Mouse (Mus musculus): ENCODE results near the gene Ssc4d. TPM values are rescaled to one million over a fixed set of nuclear protein-coding genes. Genes with fewer than 3 reads are reported as not detected.

Ssc4d gene
- polyA plus RNA-seq, 1 experiment from 2014 or later: 4.6 TPM

DNA sequence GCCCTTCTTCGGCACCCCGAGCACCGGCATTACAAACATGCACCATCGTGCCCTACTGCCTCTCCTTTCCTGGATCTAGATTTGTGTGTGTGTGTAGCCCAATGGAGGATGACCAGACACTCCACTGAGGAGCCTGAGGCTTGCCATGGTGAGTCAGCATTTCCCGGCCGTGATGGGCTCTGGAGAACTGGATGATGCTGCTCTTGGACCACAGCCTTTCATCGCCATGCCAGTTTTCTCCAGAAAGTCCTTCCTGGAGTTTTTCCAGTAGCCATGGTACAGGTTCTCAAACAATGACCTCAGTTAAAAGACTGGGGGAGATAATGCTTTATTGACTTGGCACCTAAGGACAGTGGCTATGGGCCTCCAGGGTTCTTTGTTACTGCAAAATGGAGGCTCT lies 14.4 kb downstream of the Ssc4d start:
- no peaks in the 10 kb centered on the region for H3K27me3 ChIP-seq (ENCODE audit: control insufficient read depth, insufficient read depth, low read length)
- DNase-seq (ENCODE audit: low spot score): no peak
- H3K9me3 ChIP-seq (ENCODE audit: control insufficient read depth, low read length): no peaks in the 10 kb centered on the region
- no peak overlapping the region for H3K9ac ChIP-seq (ENCODE audit: low read length)
- no peak overlapping the region for H3K4me3 ChIP-seq (ENCODE audit: low read depth, low read length)
- H3K27ac ChIP-seq (replicated peaks; ENCODE audit: low read depth, low read length): no peak overlapping the region
- no peak for ATAC-seq (ENCODE audit: insufficient number of reproducible peaks, low FRiP score, low TSS enrichment, low read depth)
- no peaks in the 10 kb centered on the region for H3K36me3 ChIP-seq (ENCODE audit: control insufficient read depth, insufficient read depth, low read length)
- WGBS: 95% methylated on average over 7 of the region's 7 CpGs
- peaks cover 7% of the 10 kb centered on the region; the same call in 1 of the 2 replicates for H3K4me1 ChIP-seq (ENCODE audit: control insufficient read depth, insufficient read depth, low read length)
- no peak overlapping the region for H3K4me2 ChIP-seq (ENCODE audit: low read depth, severe bottlenecking)

DNA sequence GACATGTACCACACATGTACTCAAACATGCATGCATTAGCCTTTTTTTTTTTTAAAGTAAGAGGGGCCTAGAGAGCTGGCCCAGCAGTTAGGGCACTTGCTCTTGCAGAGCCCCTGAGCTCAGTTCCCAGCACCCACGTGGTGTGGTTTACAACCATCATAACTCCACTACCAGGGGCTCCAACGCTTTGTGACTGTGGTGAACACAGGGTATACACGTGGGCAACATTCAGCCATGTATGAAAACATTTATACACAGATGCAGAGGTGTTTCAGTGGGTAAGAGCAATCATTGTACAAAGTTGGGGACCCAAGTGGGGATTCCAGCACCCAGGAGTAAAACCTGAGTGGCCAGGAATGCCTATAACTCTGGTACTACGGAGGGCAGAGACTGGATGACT lies 16.0 kb downstream of the Ssc4d start:
- no peak overlapping the region for H3K9ac ChIP-seq (ENCODE audit: low read length)
- no peaks in the 10 kb centered on the region for H3K9me3 ChIP-seq (ENCODE audit: control insufficient read depth, low read length)
- no peak overlapping the region; the same call in 1 of the 2 replicates for H3K27ac ChIP-seq (replicated peaks; ENCODE audit: low read depth, low read length)
- H3K4me3 ChIP-seq (ENCODE audit: low read depth, low read length): no peak overlapping the region
- H3K27me3 ChIP-seq (ENCODE audit: control insufficient read depth, insufficient read depth, low read length): no peaks in the 10 kb centered on the region
- peaks cover 7% of the 10 kb centered on the region; the same call in 1 of the 2 replicates for H3K4me1 ChIP-seq (ENCODE audit: control insufficient read depth, insufficient read depth, low read length)
- H3K4me2 ChIP-seq (ENCODE audit: low read depth, severe bottlenecking): peak overlapping the region; percentile 41; the same call in 1 of the 2 replicates
- ATAC-seq (ENCODE audit: insufficient number of reproducible peaks, low FRiP score, low TSS enrichment, low read depth) (no peak), DNase-seq (ENCODE audit: low spot score) (no peak)
- no peaks in the 10 kb centered on the region for H3K36me3 ChIP-seq (ENCODE audit: control insufficient read depth, insufficient read depth, low read length)
- 90% methylated on average over 4 of the region's 4 CpGs for WGBS

DNA sequence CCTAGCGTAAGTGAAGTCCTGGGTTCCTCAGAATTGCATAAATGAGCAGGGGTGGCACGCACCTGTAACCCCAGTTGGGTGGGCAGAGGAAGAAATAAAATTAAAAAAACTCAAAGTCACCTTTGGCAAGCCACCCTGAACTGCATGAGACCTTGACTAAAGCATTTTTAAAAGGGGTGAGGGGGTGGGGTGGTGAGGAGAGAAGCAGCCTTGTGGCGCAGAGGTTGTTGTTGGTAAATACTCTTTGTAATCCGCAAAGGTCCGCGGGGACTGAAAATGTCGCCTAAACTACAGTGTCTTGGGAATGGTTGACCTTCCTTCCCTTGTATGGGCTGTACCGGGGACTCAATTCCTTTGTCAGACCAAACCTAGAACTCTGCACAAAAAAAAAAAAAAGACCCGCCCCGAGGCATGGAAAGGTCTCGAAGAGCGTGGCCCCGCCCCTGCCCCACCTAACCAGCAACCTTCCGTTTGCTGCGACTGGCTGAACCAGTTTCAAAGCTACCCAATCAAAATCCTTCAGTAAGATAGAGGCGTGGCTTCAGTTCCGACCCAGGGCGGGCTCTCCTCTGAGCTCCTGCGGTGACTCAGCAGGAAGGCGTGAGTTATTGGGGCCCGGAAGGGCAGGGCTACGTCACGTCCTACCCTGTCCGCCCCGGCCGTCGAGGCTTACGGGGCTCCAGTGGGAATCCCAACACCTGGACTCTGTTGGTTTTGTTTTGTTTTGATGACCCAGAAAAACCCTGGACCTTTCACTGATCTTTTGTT lies 16.9 kb downstream of the Ssc4d start:
- Histone ChIP-seq H3K36me3 (ENCODE audit: control insufficient read depth, insufficient read depth, low read length) (no peaks in the 10 kb centered on the region), H3K4me3 (ENCODE audit: low read depth, low read length) (peak overlapping the region; percentile 20; the same call in 1 of the 2 replicates), H3K9ac (ENCODE audit: low read length) (peak overlapping the region; percentile 34; the same call in 1 of the 2 replicates), H3K9me3 (ENCODE audit: control insufficient read depth, low read length) (no peaks in the 10 kb centered on the region), H3K27ac (replicated peaks; ENCODE audit: low read depth, low read length) (peak overlapping the region; percentile 71), H3K4me2 (ENCODE audit: low read depth, severe bottlenecking) (peak overlapping the region; percentile 41; the same call in 1 of the 2 replicates), H3K4me1 (ENCODE audit: control insufficient read depth, insufficient read depth, low read length) (peaks cover 4% of the 10 kb centered on the region; the same call in 1 of the 2 replicates), H3K27me3 (ENCODE audit: control insufficient read depth, insufficient read depth, low read length) (no peaks in the 10 kb centered on the region)
- WGBS: 8% methylated on average over 28 of the region's 28 CpGs
- ATAC-seq (ENCODE audit: insufficient number of reproducible peaks, low FRiP score, low TSS enrichment, low read depth) (peak; percentile 80), DNase-seq (ENCODE audit: low spot score) (peak; percentile 94)

DNA sequence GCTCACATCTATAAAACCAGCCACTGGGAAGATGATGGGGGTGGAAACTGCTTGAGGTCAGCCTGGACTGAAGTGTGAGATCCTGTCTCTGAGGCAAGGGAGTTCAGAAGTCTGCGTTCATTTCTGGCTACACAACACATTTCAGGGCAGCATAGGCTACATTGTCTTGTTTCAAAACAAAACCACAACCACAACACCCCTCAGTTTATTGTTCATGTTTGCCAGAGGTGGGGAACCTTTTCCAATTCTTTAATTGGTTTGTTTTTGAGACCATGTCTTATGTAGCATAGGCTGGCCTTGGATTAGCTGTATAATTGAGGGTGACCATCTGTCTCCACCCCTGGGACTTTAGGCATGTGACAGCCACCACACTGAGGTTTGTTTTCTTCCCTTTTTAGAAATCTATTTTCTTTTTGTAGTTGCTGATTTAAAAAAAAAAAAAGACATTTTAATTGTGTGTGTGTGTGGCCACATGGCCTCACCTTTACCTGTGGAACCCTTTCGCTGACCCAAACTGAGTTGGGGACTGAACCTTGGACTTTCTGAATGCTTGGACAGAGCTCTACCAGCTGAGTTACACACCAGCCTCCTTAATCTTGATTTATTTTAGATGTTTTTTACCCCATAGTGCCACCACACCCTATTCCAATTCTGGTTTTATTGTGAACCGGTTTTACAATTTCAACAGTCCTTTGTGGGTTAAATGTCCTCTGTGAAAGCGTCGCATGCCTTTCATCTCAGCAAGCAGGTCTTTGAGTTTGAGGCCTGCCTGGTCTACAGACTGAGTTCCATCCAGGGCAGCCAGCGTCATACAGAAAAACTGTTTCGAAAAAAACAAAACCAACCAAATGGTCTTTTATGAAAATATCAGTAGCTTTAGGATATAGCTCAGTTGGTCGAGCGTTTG lies 17.8 kb downstream of the Ssc4d start:
- Histone ChIP-seq H3K4me3 (ENCODE audit: low read depth, low read length) (no peak overlapping the region), H3K36me3 (ENCODE audit: control insufficient read depth, insufficient read depth, low read length) (no peaks in the 10 kb centered on the region), H3K4me2 (ENCODE audit: low read depth, severe bottlenecking) (peak overlapping the region; percentile 20; the same call in 1 of the 2 replicates), H3K27ac (replicated peaks; ENCODE audit: low read depth, low read length) (peak overlapping the region; percentile 44), H3K9ac (ENCODE audit: low read length) (no peak overlapping the region), H3K9me3 (ENCODE audit: control insufficient read depth, low read length) (no peaks in the 10 kb centered on the region), H3K4me1 (ENCODE audit: control insufficient read depth, insufficient read depth, low read length) (peaks cover 4% of the 10 kb centered on the region; the same call in 1 of the 2 replicates), H3K27me3 (ENCODE audit: control insufficient read depth, insufficient read depth, low read length) (no peaks in the 10 kb centered on the region)
- ATAC-seq (ENCODE audit: insufficient number of reproducible peaks, low FRiP score, low TSS enrichment, low read depth) (no peak), DNase-seq (ENCODE audit: low spot score) (no peak)
- 85% methylated on average over 9 of the region's 9 CpGs for WGBS

DNA sequence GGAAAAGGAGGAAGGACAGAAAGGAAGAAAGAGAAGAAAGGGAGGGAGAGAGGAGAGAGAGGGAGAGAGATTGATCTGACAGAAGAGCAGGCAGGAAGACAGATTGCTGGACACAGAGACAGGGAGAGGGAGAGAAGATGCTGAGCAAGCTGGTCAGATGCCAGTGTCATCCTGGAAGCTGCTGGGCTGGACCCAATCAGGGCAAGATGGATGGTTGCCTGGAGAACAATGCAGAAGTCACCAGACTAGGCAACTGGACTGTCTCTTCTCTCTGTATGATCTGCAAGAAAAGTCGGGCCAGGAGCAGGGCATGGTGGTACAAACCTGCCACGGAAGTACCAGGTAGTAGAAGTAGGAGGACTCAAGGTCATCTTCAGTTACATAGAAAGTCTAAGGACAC lies 21.5 kb downstream of the Ssc4d start:
- DNase-seq (ENCODE audit: low spot score) (no peak), ATAC-seq (ENCODE audit: insufficient number of reproducible peaks, low FRiP score, low TSS enrichment, low read depth) (no peak)
- no peak overlapping the region for H3K4me2 ChIP-seq (ENCODE audit: low read depth, severe bottlenecking)
- no peak overlapping the region for H3K4me3 ChIP-seq (ENCODE audit: low read depth, low read length)
- H3K27me3 ChIP-seq (ENCODE audit: control insufficient read depth, insufficient read depth, low read length): no peaks in the 10 kb centered on the region
- H3K4me1 ChIP-seq (ENCODE audit: control insufficient read depth, insufficient read depth, low read length): no peaks in the 10 kb centered on the region
- H3K9ac ChIP-seq (ENCODE audit: low read length): no peak overlapping the region
- no peak overlapping the region for H3K27ac ChIP-seq (replicated peaks; ENCODE audit: low read depth, low read length)
- WGBS: 87% methylated on average over 2 of the region's 2 CpGs
- no peaks in the 10 kb centered on the region for H3K9me3 ChIP-seq (ENCODE audit: control insufficient read depth, low read length)
- H3K36me3 ChIP-seq (ENCODE audit: control insufficient read depth, insufficient read depth, low read length): no peaks in the 10 kb centered on the region

DNA sequence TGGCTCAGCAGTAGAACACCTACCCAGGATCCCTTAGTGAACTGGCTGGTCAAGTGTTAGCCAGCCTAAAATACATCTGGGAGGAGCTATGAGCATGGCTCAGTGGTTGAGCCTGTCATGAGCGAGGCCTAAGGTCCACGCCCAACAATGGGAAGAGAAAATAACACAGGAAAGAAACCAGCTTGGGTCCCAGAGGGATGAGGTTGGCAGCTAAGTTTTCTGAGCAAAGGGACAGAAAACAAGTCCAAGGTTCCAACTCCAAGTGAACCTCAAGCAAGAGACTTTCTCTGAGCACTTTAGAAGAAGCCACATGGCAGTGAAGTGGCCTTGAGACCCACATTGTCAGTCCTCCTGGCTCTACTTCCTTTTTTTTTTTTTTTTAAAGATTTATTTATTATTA lies 22.7 kb downstream of the Ssc4d start:
- no peaks in the 10 kb centered on the region for H3K36me3 ChIP-seq (ENCODE audit: control insufficient read depth, insufficient read depth, low read length)
- no peak overlapping the region for H3K4me3 ChIP-seq (ENCODE audit: low read depth, low read length)
- H3K4me1 ChIP-seq (ENCODE audit: control insufficient read depth, insufficient read depth, low read length): no peaks in the 10 kb centered on the region
- H3K27ac ChIP-seq (replicated peaks; ENCODE audit: low read depth, low read length): no peak overlapping the region
- no peaks in the 10 kb centered on the region for H3K27me3 ChIP-seq (ENCODE audit: control insufficient read depth, insufficient read depth, low read length)
- no peak for DNase-seq (ENCODE audit: low spot score)
- 90% methylated on average over 2 of the region's 2 CpGs for WGBS
- no peak overlapping the region for H3K9ac ChIP-seq (ENCODE audit: low read length)
- no peaks in the 10 kb centered on the region for H3K9me3 ChIP-seq (ENCODE audit: control insufficient read depth, low read length)
- H3K4me2 ChIP-seq (ENCODE audit: low read depth, severe bottlenecking): no peak overlapping the region
- ATAC-seq (ENCODE audit: insufficient number of reproducible peaks, low FRiP score, low TSS enrichment, low read depth): no peak

DNA sequence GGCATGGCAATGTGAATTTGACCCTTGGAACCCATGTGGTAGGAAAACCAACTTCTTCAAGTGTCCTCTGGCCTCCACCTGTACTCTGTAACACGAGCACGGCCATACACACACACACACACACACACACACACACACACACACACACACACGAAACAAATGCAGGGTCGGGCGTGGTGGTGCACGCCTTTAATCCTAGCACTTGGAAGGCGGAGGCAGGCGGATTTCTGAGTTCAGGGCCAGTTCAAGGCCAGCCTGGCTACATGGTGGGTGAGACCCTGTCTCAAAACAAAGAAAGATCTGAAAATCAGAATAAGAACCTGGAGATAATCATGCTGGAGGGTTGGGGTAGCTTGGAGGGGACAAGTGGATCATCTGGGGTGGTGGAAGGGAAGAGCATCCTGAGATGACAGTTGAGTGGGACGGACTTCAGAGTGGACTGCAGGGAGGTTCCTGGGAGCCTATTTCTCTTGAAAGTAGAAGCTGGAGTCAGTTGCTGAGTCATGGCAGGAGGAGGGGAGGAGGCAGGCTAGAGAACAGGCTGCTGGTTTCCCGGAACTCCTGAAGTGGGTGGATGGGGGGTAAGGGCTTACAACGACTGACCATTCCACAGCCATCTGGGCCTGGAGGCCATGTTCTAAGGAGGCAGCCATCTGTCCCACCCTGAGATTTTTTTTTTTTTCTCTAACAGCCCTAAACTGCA lies 23.5 kb downstream of the Ssc4d start:
- no peaks in the 10 kb centered on the region for H3K27me3 ChIP-seq (ENCODE audit: control insufficient read depth, insufficient read depth, low read length)
- H3K9me3 ChIP-seq (ENCODE audit: control insufficient read depth, low read length): no peaks in the 10 kb centered on the region
- no peak overlapping the region for H3K27ac ChIP-seq (replicated peaks; ENCODE audit: low read depth, low read length)
- H3K9ac ChIP-seq (ENCODE audit: low read length): no peak overlapping the region
- no peak overlapping the region for H3K4me3 ChIP-seq (ENCODE audit: low read depth, low read length)
- no peak for DNase-seq (ENCODE audit: low spot score)
- 80% methylated on average over 11 of the region's 11 CpGs for WGBS
- no peaks in the 10 kb centered on the region for H3K36me3 ChIP-seq (ENCODE audit: control insufficient read depth, insufficient read depth, low read length)
- H3K4me2 ChIP-seq (ENCODE audit: low read depth, severe bottlenecking): no peak overlapping the region
- H3K4me1 ChIP-seq (ENCODE audit: control insufficient read depth, insufficient read depth, low read length): no peaks in the 10 kb centered on the region
- no peak for ATAC-seq (ENCODE audit: insufficient number of reproducible peaks, low FRiP score, low TSS enrichment, low read depth)

DNA sequence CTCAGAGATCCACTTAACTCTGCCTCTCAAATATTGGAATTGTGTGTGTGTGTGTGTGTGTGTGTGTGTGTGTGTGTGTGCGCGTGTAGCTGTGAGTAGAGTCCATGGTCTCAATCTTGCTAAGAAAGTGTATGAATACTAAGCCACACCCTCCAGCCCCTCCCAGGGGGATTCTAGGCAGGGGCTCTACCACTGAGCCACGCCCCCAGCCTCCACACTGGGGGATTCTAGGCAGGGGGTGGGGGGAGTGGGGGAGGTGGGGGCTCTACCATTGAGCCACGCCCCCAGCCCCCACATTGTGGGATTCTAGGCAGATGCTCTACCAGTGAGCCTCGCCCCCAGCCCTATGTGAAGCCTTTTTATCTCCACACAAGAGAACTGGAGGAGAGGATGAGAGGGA lies 27.7 kb downstream of the Ssc4d start:
- Histone ChIP-seq H3K4me3 (ENCODE audit: low read depth, low read length) (no peak overlapping the region), H3K9me3 (ENCODE audit: control insufficient read depth, low read length) (no peaks in the 10 kb centered on the region), H3K27ac (replicated peaks; ENCODE audit: low read depth, low read length) (no peak overlapping the region), H3K4me1 (ENCODE audit: control insufficient read depth, insufficient read depth, low read length) (no peaks in the 10 kb centered on the region), H3K27me3 (ENCODE audit: control insufficient read depth, insufficient read depth, low read length) (no peaks in the 10 kb centered on the region), H3K36me3 (ENCODE audit: control insufficient read depth, insufficient read depth, low read length) (no peaks in the 10 kb centered on the region), H3K9ac (ENCODE audit: low read length) (no peak overlapping the region), H3K4me2 (ENCODE audit: low read depth, severe bottlenecking) (no peak overlapping the region)
- DNase-seq (ENCODE audit: low spot score) (no peak), ATAC-seq (ENCODE audit: insufficient number of reproducible peaks, low FRiP score, low TSS enrichment, low read depth) (no peak)
- WGBS: 76% methylated on average over 5 of the region's 5 CpGs
